Mouse (Mus musculus) retina, postnatal 1 day (tissue): Measurements from ENCODE around the gene Cdc42ep4.

Source experiments
- DNase-seq: peaks from one replicate; pipeline ENCODE4 v3.0.0-alpha.2; 2012

Cdc42ep4 gene

GRCm38 (mm10) chr11:113751484-113752084 lies at the start of gene Cdc42ep4:
Gene Cdc42ep4, minus strand, starts transcription at chr11:113751881.
- DNase-seq = peak; percentile 96

DNA sequence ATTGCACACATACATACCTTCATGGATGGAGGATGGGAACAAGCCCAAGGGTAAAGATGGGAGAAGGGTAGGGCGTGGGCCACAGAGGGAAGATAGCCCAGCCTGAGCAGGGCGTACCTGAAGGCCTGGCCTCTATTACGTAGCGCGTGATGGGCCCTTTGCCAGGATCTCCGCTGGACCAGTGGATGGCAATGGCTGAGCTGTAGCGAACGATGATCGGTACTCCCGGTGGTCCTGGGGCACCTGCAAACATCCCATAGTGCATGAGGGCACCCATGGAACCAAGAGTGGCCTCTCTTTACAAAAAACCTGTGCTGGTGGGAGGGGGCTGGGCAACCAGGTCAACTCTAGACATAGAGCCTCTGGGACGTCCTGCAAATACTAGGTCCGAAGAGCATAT lies 48.3 kb upstream of the Cdc42ep4 start:
- DNase-seq = no peak

GRCm38 (mm10) chr11:113799041-113799447 lies 47.4 kb upstream of the Cdc42ep4 start:
- DNase-seq = peak; percentile 68

GRCm38 (mm10) chr11:113798011-113798410 lies 46.3 kb upstream of the Cdc42ep4 start:
- DNase-seq = no peak

GRCm38 (mm10) chr11:113797014-113797983 lies 45.6 kb upstream of the Cdc42ep4 start:
- peak; percentile 61 for DNase-seq

- DNase-seq = peak; percentile 53
These were observed 44.2 kb upstream of the Cdc42ep4 start for GRCm38 (mm10) chr11:113795846-113796245.

DNA sequence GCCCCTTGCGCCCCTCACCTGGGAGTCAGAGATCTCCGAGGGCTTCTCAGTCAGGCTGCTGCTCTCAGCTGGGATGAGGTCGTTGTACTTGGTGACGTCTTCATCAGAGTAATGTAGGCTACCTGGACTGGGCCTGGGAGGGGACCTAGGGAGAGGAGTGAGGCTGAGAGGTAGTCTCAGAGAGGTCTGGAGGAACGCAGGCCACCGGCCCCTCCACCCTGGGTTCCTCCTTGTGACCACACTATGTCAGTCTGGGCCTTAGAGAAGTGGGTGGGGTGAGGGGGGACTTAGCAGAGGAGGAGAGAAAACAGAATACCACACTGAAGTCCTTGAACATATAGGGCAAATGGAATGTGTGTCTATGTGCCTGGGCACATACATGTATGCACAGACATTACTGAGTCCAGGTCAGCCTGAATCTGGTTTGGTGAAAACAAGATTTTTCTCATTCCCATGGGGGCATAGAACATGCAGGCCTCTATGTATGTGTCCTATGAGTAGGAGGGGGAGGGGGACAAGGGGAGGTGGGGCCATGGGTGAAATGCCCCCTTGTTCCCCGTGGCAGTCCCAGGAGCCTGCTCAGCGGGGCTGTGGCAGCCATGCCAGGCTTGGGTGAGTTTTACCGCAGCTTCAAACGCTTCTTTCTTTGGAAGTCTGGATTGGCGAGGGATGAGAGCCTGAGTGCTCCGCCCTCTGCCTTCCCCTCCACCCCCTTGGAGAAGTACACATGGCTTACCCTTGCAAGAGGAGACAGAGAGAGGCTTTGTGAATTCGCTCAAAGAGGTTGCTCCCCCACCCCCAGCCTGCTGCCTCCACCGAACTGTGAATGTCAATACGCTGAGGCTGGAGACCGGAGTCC lies 39.9 kb upstream of the Cdc42ep4 start:
- DNase-seq = peak; percentile 74

DNA sequence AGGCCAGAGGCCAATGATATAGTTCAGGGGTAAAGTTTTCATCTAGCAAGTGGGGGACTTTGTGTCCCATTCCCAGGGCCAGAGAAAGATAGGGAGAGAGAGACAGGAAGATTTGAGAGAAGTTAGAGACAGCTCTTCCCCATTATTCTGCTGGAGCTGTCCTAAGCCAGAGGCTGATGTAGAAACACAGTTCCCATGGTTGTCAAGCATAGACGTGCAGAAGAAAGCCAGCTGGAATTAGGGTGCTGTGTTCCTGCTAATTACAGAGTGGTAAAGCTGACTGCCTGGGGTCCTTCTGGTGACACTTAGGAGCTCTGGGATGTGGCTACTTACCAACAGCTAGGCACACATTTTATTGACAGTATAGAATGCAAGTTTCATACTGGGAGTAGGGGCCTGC lies 37.4 kb upstream of the Cdc42ep4 start:
- no peak for DNase-seq

DNA sequence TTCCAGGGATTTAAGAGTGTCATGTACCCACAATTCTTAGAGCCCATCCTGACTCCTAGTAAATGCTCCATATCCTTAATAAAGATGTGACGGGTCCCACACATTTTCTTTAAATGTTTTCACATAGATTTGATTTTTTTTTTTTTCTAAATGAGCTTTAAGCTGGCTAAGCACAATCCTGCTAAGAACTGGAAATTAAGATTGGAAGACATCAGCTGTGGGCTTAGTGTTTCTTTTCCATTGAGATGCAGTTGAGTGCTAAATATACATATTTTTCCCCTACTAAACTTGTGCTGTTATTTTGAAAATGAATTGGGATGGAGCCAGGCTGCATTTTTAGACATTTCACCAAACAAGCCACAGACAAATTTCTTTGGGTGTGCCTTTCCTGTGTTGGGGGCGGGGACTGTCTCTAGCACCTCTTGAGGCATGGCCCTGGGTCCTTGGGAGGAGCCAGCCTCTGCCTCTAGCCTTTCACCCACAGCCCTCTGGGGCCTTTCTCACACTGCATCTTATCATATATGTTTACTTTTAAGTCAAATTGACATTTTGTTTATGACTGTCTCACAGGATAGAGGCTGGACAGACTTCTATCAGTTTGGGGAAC lies 36.6 kb upstream of the Cdc42ep4 start:
- DNase-seq = no peak

DNA sequence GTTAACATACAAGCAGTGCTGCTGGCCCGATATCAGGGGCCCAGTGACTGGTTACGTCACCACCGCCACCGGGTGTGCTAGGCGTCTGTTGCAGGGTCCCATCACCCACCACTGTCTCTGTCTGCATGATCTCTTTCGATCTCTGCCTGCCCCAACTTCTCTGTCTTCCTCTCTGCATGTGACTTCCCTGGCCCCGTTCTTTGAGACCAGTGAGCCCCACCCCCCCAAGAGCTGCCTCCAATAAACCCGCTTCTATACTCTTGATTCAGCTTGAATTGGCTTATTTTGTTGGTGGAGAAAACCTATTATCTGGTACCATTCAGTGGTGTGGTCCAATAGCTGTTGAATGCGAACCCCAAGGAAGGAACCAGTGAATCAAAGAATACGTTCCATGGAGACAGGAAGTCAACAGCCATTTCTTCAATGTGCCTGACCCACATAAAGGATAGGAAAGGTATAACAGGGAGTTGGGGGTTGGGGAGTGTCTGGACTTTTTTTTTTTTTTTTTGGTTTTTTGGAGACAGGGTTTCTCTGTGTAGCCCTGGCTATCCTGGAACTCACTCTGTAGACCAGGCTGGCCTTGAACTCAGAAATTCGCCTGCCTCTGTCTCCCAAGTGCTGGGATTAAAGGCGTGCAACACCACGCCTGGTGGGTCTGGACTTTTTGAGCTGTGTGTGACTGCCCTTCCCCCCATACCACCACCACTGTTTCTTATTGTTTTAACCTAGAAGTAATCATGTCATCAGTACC lies 35.9 kb upstream of the Cdc42ep4 start:
- DNase-seq = no peak

DNA sequence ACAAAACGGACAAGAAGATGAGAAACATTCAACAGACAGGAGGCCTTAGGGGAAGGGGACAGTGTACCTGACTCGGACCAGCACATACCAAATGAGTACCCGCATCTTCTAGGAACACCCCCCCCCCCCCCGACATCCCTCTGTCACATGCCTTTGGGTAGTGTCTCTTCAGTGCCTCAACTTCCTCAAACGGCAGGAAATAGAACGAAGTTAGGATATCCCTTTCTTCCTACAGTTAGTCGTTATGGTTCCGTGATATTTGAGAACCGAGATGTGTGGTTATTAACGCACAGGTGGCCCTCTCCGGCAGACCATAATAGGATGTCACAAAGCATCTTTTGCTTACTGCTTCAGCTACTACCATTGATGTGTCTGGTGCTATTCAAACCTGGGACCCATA lies 35.3 kb upstream of the Cdc42ep4 start:
- DNase-seq = no peak

DNA sequence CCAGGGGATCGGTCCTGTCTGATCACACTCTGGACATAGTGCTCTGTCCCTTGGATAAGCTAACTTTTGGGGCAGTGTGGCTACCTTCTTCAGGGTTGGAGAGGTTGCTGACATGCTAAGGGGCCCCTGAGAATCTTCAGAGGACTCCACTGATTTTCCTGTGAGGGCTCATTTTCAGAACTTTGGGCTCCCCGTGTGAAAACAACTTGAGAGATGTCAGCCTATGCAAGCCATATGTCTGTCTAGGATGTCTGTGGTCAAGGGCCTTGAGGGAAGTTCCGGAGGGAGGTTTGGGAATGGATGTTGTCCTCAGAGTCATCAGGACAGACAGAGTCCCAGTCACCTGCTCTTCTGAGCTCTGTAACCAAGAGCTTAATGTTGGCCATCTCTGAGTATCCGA lies 34.7 kb upstream of the Cdc42ep4 start:
- DNase-seq = no peak

GRCm38 (mm10) chr11:113785406-113786171 lies 33.9 kb upstream of the Cdc42ep4 start:
- DNase-seq = peak; percentile 95

DNA sequence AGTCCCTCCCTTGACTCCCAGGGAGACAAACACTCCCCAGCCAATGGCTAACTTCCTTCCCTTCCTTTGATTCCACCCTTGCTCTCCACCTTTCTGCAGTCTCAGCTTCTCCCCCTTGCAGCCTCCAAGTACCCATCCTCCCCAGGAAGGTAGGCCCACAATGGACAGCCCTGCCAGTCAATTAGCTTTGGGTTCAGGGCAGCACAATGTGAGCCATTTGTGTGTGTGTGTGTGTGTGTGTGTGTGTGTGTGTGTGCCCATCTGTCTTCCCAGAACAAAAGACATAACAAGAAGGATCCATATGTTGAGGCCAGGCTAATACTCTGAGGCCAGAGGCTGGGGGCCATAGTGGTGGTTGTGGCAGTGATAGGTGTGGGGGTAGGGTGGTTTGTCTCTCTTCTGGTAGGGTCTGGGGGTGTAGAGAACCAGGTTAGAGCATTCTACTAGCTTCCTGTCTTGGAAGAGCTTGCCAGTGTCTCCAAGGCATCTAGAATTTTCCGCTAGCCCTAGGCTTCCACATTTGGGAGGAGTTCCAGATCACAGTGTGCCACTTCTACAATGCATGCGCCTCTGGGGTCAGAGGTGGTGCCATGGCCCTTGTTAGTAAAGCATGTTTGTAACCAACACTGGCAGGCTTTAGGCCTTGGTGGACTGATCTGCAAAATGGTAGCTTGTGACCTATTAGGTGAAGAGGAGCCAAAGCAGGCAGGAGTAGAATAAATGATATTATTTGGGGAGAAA lies 33.1 kb upstream of the Cdc42ep4 start:
- peak; percentile 70 for DNase-seq

DNA sequence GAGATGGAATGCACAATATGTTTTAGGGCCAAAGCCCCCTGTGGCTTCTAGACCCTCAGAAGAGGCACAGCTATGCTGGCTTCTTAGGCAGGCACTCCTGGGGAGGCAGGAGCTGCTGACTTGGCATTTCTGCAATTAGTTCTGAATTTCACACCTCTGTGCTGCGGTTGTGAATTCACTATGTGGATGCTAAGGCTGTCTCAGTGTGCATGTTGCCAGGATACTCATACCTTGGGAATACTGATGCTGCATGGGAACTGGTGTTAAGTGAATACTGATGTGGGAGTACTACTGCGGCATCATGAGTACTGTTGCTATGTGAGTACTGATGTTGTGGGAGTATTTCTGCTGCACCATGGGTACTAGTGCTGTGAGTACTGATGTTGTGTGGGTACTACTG lies 30.8 kb upstream of the Cdc42ep4 start:
- DNase-seq = no peak

- no peak for DNase-seq
These were observed 30.3 kb upstream of the Cdc42ep4 start for GRCm38 (mm10) chr11:113782006-113782405.

DNA sequence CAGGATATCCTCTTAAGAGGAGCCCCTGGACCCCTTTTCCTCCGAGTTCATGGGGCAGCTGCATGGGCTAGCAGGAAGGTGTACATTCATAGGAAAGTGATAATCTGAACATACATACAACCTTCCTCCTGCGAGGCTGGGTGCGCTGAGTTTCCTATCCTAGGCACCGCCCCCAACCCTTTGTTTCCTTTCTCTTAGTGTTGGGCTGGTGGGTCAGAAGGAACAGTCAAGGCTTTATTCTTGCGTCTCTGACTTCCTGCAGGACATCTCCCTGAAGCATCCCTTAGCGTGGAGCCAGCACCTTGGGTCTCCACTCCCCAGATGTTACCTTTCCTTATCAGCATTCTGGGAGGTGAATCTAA lies 28.0 kb upstream of the Cdc42ep4 start:
- DNase-seq = no peak

GRCm38 (mm10) chr11:113778733-113779679 lies 27.3 kb upstream of the Cdc42ep4 start:
- DNase-seq = peak; percentile 61

GRCm38 (mm10) chr11:113777878-113778464 lies 26.3 kb upstream of the Cdc42ep4 start:
- DNase-seq = no peak
